ENCODE assay signal across 9 mouse cellular contexts in the genomic region with DNA sequence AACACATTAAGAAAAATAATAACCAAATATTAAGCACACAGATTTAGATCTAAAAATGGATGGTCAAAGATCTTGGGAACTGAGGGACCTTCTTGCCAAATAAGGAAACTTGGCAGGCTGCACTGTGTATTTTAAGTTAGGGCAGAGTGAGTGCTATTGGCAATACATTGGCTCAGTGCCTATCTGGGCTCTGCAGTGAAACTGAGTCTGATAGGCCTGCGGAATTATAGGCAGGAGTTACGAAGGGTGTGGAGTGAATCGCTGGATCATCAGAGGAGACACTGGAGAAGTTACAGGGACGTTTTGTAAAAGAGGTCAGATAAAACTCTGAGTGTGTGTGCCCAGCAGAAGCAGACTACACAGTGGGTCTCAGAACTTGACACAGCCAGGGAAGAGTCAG. TPM values are rescaled to one million over a fixed set of nuclear protein-coding genes. Genes with fewer than 3 reads are reported as not detected.
DNase-seq lines count a peak whose midpoint lies in the region; ATAC-seq and TF ChIP-seq lines count a peak whose summit lies in the region.
"Had no signal": no experiment of that assay in that cellular context is flagged by ENCODE, and none has a peak within 500 bp of the region (broad histone marks: within the 10 kb centered on the region; RNA-seq: fewer than 3 reads in every experiment).

No protein-coding gene starts in this region.

- no peak for ATAC-seq in embryonic facial prominence, embryonic 13.5 days (ENCODE audit: insufficient number of reproducible peaks, insufficient read depth, low FRiP score, low TSS enrichment, low read depth)
- ATAC-seq in inflammation-experienced regulatory T-cells, adult 6 months, result no peak
- no peak for ATAC-seq in kidney, embryonic 14.5 days (ENCODE audit: low FRiP score, low TSS enrichment)

- H3K4me3 ChIP-seq in embryonic facial prominence, embryonic 13.5 days, result no peak overlapping the region
- no peak overlapping the region for H3K4me3 ChIP-seq in embryonic facial prominence, embryonic 10.5 days
- H3K4me3 ChIP-seq in bone marrow, adult 2 months (replicated peaks; ENCODE audit: control insufficient read depth, low read depth, low read length), result peak overlapping the region; percentile 11
- H3K4me3 ChIP-seq in kidney, embryonic 14.5 days (ENCODE audit: low read length), result no peak overlapping the region

- H3K27me3 ChIP-seq in embryonic facial prominence, embryonic 13.5 days, result peaks cover 6% of the 10 kb centered on the region; the same call in 1 of the 2 replicates
- H3K27me3 ChIP-seq in embryonic facial prominence, embryonic 10.5 days (replicated peaks; ENCODE audit: low read depth, poor library complexity, severe bottlenecking), result peaks cover 24% of the 10 kb centered on the region
- H3K27me3 ChIP-seq in kidney, embryonic 14.5 days (ENCODE audit: control insufficient read depth, insufficient read depth, low read length), result no peaks in the 10 kb centered on the region

- intact Hi-C loops in heart, postnatal 10 days (cut with DNase I), result loop anchor here (5.0 kb wide), 2 partner anchors 50 to 190 kb away; partner anchors contain the start of gene Cdca7

- peaks cover 11% of the 10 kb centered on the region for H3K4me1 ChIP-seq in embryonic facial prominence, embryonic 13.5 days
- H3K4me1 ChIP-seq in embryonic facial prominence, embryonic 10.5 days, result peaks cover 14% of the 10 kb centered on the region
- H3K4me1 ChIP-seq in bone marrow, adult 2 months (ENCODE audit: control insufficient read depth, insufficient read depth, low read length), result peaks cover 1% of the 10 kb centered on the region; the same call in 1 of the 2 replicates
- H3K4me1 ChIP-seq in kidney, embryonic 14.5 days (ENCODE audit: control insufficient read depth, insufficient read depth, low read length), result no peaks in the 10 kb centered on the region

- WGBS in embryonic facial prominence, embryonic 13.5 days, result 53% methylated on average over 4 of the region's 4 CpGs
- 65% methylated on average over 4 of the region's 4 CpGs for WGBS in embryonic facial prominence, embryonic 10.5 days
- WGBS in bone marrow, adult 2 months, result 30% methylated on average over 4 of the region's 4 CpGs
- 71% methylated on average over 4 of the region's 4 CpGs for WGBS in kidney, embryonic 14.5 days

- H3K27ac ChIP-seq in embryonic facial prominence, embryonic 13.5 days, result no peak overlapping the region
- H3K27ac ChIP-seq in embryonic facial prominence, embryonic 10.5 days (replicated peaks), result no peak overlapping the region
- peak overlapping the region; percentile 16; the same call in 1 of the 2 replicates for H3K27ac ChIP-seq in bone marrow, adult 2 months (ENCODE audit: control insufficient read depth, insufficient read depth, low read depth, low read length, poor library complexity)
- H3K27ac ChIP-seq in kidney, embryonic 14.5 days (ENCODE audit: low read depth, low read length), result no peak overlapping the region

- H3K36me3 ChIP-seq in embryonic facial prominence, embryonic 13.5 days, result no peaks in the 10 kb centered on the region
- H3K36me3 ChIP-seq in embryonic facial prominence, embryonic 10.5 days (replicated peaks), result no peaks in the 10 kb centered on the region
- H3K36me3 ChIP-seq in kidney, embryonic 14.5 days (ENCODE audit: control insufficient read depth, insufficient read depth, low read length), result no peaks in the 10 kb centered on the region

- H3K9ac ChIP-seq in embryonic facial prominence, embryonic 13.5 days, result 0 out of 2 replicates have a peak overlapping the region, but pooled peaks have one; percentile 4
- no peak overlapping the region for H3K9ac ChIP-seq in kidney, embryonic 14.5 days (ENCODE audit: low read depth, low read length)

- no peak for DNase-seq in embryonic facial prominence, embryonic 10.5 days (ENCODE audit: low spot score)
- peak; percentile 44 to 50 for DNase-seq in heart, postnatal 10 days
- DNase-seq in lung, postnatal 36 days, result peak; percentile 80
- no peak for DNase-seq in gastrocnemius, postnatal 25 days
- DNase-seq: thymus, postnatal 4 days had no signal

- TF ChIP-seq POLR2A in bone marrow, adult 2 months (IDR thresholded peaks at IDR 0.05; ENCODE audit: borderline replicate concordance, control insufficient read depth, low read depth, low read length), result no peak

- no peaks in the 10 kb centered on the region for H3K9me3 ChIP-seq in embryonic facial prominence, embryonic 13.5 days
- no peaks in the 10 kb centered on the region for H3K9me3 ChIP-seq in embryonic facial prominence, embryonic 10.5 days
- H3K9me3 ChIP-seq in kidney, embryonic 14.5 days (ENCODE audit: control insufficient read depth, low read length), result no peaks in the 10 kb centered on the region

- no peak for TF ChIP-seq CTCF in bone marrow, adult 2 months (IDR thresholded peaks at IDR 0.05; ENCODE audit: control insufficient read depth, insufficient read depth, low read length)

- H3K4me2 ChIP-seq in embryonic facial prominence, embryonic 13.5 days, result peak overlapping the region; percentile 24
- no peak overlapping the region for H3K4me2 ChIP-seq in kidney, embryonic 14.5 days (replicated peaks; ENCODE audit: low read depth, low read length)

RNA-seq across cellular contexts. Expression of gene Map3k20, which starts 1.7 kb away (rescaled TPM):
- polyA plus RNA-seq in embryonic facial prominence, embryonic 13.5 days (2015; fragmentation: Nextera tagmentation; extraction: Ambion mirVana), result 17.6 and 19.7 TPM in 2 replicates
- 7.3 and 8.7 TPM in 2 replicates for polyA plus RNA-seq in embryonic facial prominence, embryonic 10.5 days (2016; fragmentation: Nextera tagmentation; extraction: Ambion mirVana)
- polyA plus RNA-seq in bone marrow, adult 2 months (2011; ENCODE audit: insufficient read depth, insufficient read length, low replicate concordance, missing spikeins), result 8.5 and 12.1 TPM in 2 replicates
- 100 to 1,000 TPM; 216 to 235 TPM for total RNA-seq in heart, postnatal 10 days (2021)
- under 1 TPM in 2 of 3 experiments, not detected in 1; 0.20 to 0.55 TPM for polyA plus RNA-seq in inflammation-experienced regulatory T-cells, adult 6 months (2017; shearing (Covaris generic))
- 100 to 1,000 TPM; 311 to 336 TPM for total RNA-seq in gastrocnemius, postnatal 25 days (2021)
- polyA plus RNA-seq in kidney, embryonic 14.5 days (2014; fragmentation: Nextera tagmentation; extraction: Ambion mirVana), result 9.8 and 15.7 TPM in 2 replicates

Comparison
In these comparisons a context has a peak if more than half of its experiments do, and no peak if none do; other contexts are left out.
1. DNase-seq: peak in heart, postnatal 10 days (2 of 2) and lung, postnatal 36 days (single experiment); none in embryonic facial prominence, embryonic 10.5 days (single experiment) and gastrocnemius, postnatal 25 days (single experiment).